Mouse (Mus musculus) myocyte (in vitro differentiated cells): ENCODE data around the gene Dnaaf1.

ENCODE experiments used
- CEBPB ChIP-seq: IDR thresholded peaks from 2 replicates; pipeline ENCODE4 v1.6.1; 2011; ENCODE audit warnings: mild to moderate bottlenecking, moderate library complexity; ENCODE audit not compliant: poor library complexity, insufficient read depth, severe bottlenecking
- MAX ChIP-seq: IDR thresholded peaks from one replicate; pipeline ENCODE4 v1.6.1; 2011; ENCODE audit warnings: low read depth, mild to moderate bottlenecking, control low read depth
- MYOG ChIP-seq, 3 experiments: IDR thresholded peaks; one replicate each; pipeline ENCODE4 v1.6.1; 2011; ENCODE audit warnings: control low read depth in 2 of 3, low read depth in 2 of 3, mild to moderate bottlenecking in 2 of 3; ENCODE audit not compliant: insufficient read length in 2 of 3, control insufficient read depth in 1 of 3, insufficient read depth in 1 of 3
- POLR2A ChIP-seq: IDR thresholded peaks from one replicate; pipeline ENCODE4 v1.6.1; 2011; ENCODE audit warnings: low read depth, mild to moderate bottlenecking, control low read depth, moderate library complexity; ENCODE audit not compliant: insufficient read length
- POLR2AphosphoS2 ChIP-seq: IDR thresholded peaks from one replicate; pipeline ENCODE4 v1.6.1; 2011; ENCODE audit warnings: low read depth, control low read depth; ENCODE audit not compliant: insufficient read length
- REST ChIP-seq: IDR thresholded peaks from one replicate; pipeline ENCODE4 v1.6.1; 2011; ENCODE audit warnings: mild to moderate bottlenecking, control low read depth, moderate library complexity; ENCODE audit not compliant: insufficient read depth, insufficient read length
- TCF12 ChIP-seq: IDR thresholded peaks from one replicate; pipeline ENCODE4 v1.6.1; 2011; ENCODE audit warnings: mild to moderate bottlenecking, control low read depth; ENCODE audit not compliant: poor library complexity, insufficient read depth, severe bottlenecking
- TCF3 ChIP-seq: IDR thresholded peaks from one replicate; pipeline ENCODE4 v1.6.1; 2011; ENCODE audit warnings: low read depth, control low read depth; ENCODE audit not compliant: insufficient read length
- USF1 ChIP-seq: IDR thresholded peaks from one replicate; pipeline ENCODE4 v1.6.1; 2011; ENCODE audit warnings: low read depth, mild to moderate bottlenecking, control low read depth, moderate library complexity

- no peak for TF ChIP-seq CEBPB
- TF ChIP-seq POLR2A = no peak
- TF ChIP-seq MAX = no peak
- TF ChIP-seq POLR2AphosphoS2 = no peak
- TF ChIP-seq TCF3 = no peak
- no peak for TF ChIP-seq REST
- no peak for TF ChIP-seq USF1
- TF ChIP-seq MYOG (IDR thresholded peaks at IDR 0.05; ENCODE audit: control insufficient read depth in 1 of 3, insufficient read depth in 1 of 3, insufficient read length in 2 of 3, low read depth in 2 of 3) = no peak
- no peak for TF ChIP-seq TCF12
Measured at GRCm38 (mm10) chr8:119528762-119529161, 46.3 kb upstream of the Dnaaf1 start.
